Mouse (Mus musculus) midbrain, postnatal 0 days (tissue): Measurements from ENCODE around the gene Hoxd3. TPM values are rescaled to one million over a fixed set of nuclear protein-coding genes. Genes with fewer than 3 reads are reported as not detected.

Experiments used
- ATAC-seq: fragments of 200-750 bp; cut with Nextera tagmentation; 2 replicates; pipeline ENCODE4 v1.8.0; 2017; ENCODE audit warnings: moderate number of reproducible peaks, mild to moderate bottlenecking, moderate TSS enrichment, moderate library complexity; ENCODE audit not compliant: low FRiP score
- DNase-seq: peaks from one replicate; pipeline ENCODE4 v3.0.0-alpha.2; 2015; ENCODE audit warnings: low spot score
- H3K27ac ChIP-seq: fragments of 300-500 bp; sonication (generic); 2 replicates; pipeline ENCODE4 v1.5.1; 2014; ENCODE audit warnings: low read depth, mild to moderate bottlenecking, low read length, mixed read lengths
- H3K27me3 ChIP-seq: fragments of 300-500 bp; sonication (generic); 2 replicates; pipeline ENCODE4 v1.6.1; 2014; ENCODE audit warnings: low read length, control low read depth, mixed read lengths; ENCODE audit not compliant: insufficient read depth
- H3K36me3 ChIP-seq: fragments of 300-500 bp; sonication (generic); 2 replicates; pipeline ENCODE4 v1.6.1; 2014; ENCODE audit warnings: low read length, control low read depth, mixed read lengths; ENCODE audit not compliant: insufficient read depth
- H3K4me1 ChIP-seq: fragments of 300-500 bp; sonication (generic); 2 replicates; pipeline ENCODE4 v1.6.1; 2014; ENCODE audit warnings: mild to moderate bottlenecking, control low read depth, antibody characterized with exemption, low read length, mixed read lengths; ENCODE audit not compliant: insufficient read depth
- H3K4me2 ChIP-seq: fragments of 300-500 bp; sonication (generic); 2 replicates; pipeline ENCODE4 v1.6.1; 2014; ENCODE audit warnings: low read depth, mild to moderate bottlenecking, low read length, mixed read lengths; ENCODE audit not compliant: poor library complexity, severe bottlenecking
- H3K4me3 ChIP-seq: fragments of 300-500 bp; sonication (generic); 2 replicates; pipeline ENCODE4 v1.5.1; 2014; ENCODE audit warnings: low read depth, mild to moderate bottlenecking, low read length, moderate library complexity
- H3K9ac ChIP-seq: fragments of 300-500 bp; sonication (generic); replicated peaks from 2 replicates; pipeline ENCODE4 v1.6.1; 2014; ENCODE audit warnings: mild to moderate bottlenecking, low read length, moderate library complexity, mixed read lengths; ENCODE audit not compliant: poor library complexity, severe bottlenecking
- H3K9me3 ChIP-seq: fragments of 300-500 bp; sonication (generic); 2 replicates; pipeline ENCODE4 v1.6.1; 2016; ENCODE audit warnings: low read length, control low read depth
- CTCF ChIP-seq: IDR thresholded peaks from 2 replicates; pipeline ENCODE4 v1.5.1; 2016; ENCODE audit warnings: antibody characterized with exemption, mild to moderate bottlenecking
- WGBS: fragments of 180-500 bp; shearing (Covaris S2); extraction: QIAGEN DNeasy Blood & Tissue Kit; methylation state at CpG from one replicate; pipeline ENCODE4 v1.1.7; 2014; 5-methylcytosine and 5-hydroxymethylcytosine counted together
- polyA plus RNA-seq: library from polyadenylated mRNA; unstranded; fragments of >200 nt; fragmentation: Nextera tagmentation; extraction: Ambion mirVana; gene quantifications from 2 replicates; pipeline ENCODE4 v1.2.1, GENCODE M21; 2015
- total RNA-seq: library from RNA; depleted of rRNA; stranded (reverse); fragments of >200 nt; gene quantifications from 2 replicates; pipeline ENCODE4 v1.2.3, GENCODE M21; 2014

Hoxd3 gene
- total and polyA plus RNA-seq, 2 experiments from 2014 or later: 11.6 TPM; not detected in 1

GRCm38 (mm10) chr2:74720955-74721491 is 9.3 kb downstream of the Hoxd3 start:
- ATAC-seq (no peak), DNase-seq (no peak)
- peaks cover 97% of the 10 kb centered on the region for H3K27me3 ChIP-seq
- no peak overlapping the region for H3K9ac ChIP-seq
- no peak overlapping the region for H3K27ac ChIP-seq
- H3K4me1 ChIP-seq: no peaks in the 10 kb centered on the region
- 7% methylated on average over 5 of the region's 5 CpGs for WGBS
- H3K36me3 ChIP-seq: no peaks in the 10 kb centered on the region
- no peaks in the 10 kb centered on the region for H3K9me3 ChIP-seq
- H3K4me2 ChIP-seq: no peak overlapping the region
- no peak overlapping the region for H3K4me3 ChIP-seq
- no peak for TF ChIP-seq CTCF

DNA sequence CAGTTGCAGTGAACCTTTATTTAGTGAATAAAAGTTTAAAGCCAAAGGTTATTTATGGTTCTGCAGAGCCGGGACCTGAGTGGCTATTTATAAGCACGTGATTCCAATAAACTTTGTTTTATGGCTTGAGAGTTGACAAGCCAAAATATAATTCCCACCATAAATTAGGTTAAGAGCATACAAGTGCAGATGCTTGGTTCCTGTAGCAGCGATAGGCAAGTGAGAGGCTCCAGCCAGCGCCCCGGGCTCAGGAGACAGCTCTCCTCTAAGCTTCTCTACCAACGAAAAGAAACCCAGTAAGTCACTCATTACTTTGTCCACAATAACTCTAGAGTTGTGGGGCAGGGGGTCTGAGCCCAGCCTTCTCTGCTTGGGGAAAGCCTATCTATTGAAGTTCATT is 10.2 kb downstream of the Hoxd3 start:
- TF ChIP-seq CTCF: no peak
- Histone ChIP-seq H3K9ac (no peak overlapping the region), H3K36me3 (no peaks in the 10 kb centered on the region), H3K27ac (no peak overlapping the region), H3K27me3 (peaks cover 97% of the 10 kb centered on the region), H3K4me1 (no peaks in the 10 kb centered on the region), H3K4me3 (no peak overlapping the region), H3K9me3 (no peaks in the 10 kb centered on the region), H3K4me2 (no peak overlapping the region)
- 6% methylated on average over 6 of the region's 6 CpGs for WGBS
- DNase-seq: no peak
- no peak for ATAC-seq

- Histone ChIP-seq H3K4me3 (no peak overlapping the region), H3K27ac (no peak overlapping the region), H3K27me3 (peaks cover 97% of the 10 kb centered on the region), H3K36me3 (no peaks in the 10 kb centered on the region), H3K4me1 (no peaks in the 10 kb centered on the region), H3K4me2 (no peak overlapping the region), H3K9ac (no peak overlapping the region), H3K9me3 (no peaks in the 10 kb centered on the region)
- DNase-seq (no peak), ATAC-seq (no peak)
- no peak for TF ChIP-seq CTCF
- WGBS: 2% methylated on average over 8 of the region's 8 CpGs
Observed at GRCm38 (mm10) chr2:74722949-74723348, 11.2 kb downstream of the Hoxd3 start.

DNA sequence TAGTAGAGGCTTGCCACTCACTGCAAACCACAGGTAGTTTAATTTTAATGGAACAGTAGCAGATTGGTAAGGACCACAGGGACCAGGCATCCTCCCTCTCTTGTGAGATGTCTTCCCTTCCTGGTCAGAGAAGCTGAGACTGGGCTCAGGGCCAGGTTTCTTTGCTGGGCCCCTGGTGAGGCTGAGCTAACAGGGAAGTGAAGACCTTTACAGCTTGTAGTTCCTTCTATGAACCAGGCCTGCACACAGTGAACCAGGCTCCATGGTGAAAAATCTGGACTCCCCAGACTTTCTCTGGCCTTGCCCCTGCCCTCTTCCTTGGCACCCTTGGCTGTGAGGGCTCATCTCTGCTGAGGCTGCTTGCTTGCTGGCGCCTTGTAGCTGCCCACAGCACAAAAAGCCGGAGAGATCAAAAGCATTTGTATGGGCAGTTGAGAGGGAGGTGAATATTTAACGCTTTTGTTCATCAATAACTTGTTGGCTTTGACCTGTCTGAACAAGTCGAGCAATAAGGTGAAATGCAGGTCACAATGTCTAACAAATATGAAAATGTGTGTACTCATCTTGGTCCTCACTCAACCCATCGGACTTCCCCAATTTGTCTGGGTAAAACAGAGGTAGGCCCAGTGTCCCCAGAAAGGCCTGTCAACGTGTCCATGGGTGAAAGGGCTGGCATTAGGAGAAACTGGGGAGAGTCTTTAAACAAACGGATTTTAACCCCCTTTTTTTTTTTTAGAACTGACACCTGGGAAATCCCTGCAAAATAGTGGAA is 12.7 kb downstream of the Hoxd3 start:
- WGBS: 9% methylated on average over 7 of the region's 7 CpGs
- H3K4me3 ChIP-seq: no peak overlapping the region
- DNase-seq (no peak), ATAC-seq (no peak)
- peaks cover 96% of the 10 kb centered on the region for H3K27me3 ChIP-seq
- no peak overlapping the region for H3K9ac ChIP-seq
- no peaks in the 10 kb centered on the region for H3K36me3 ChIP-seq
- no peak overlapping the region for H3K27ac ChIP-seq
- no peaks in the 10 kb centered on the region for H3K4me1 ChIP-seq
- H3K9me3 ChIP-seq: no peaks in the 10 kb centered on the region
- H3K4me2 ChIP-seq: no peak overlapping the region
- no peak for TF ChIP-seq CTCF

DNA sequence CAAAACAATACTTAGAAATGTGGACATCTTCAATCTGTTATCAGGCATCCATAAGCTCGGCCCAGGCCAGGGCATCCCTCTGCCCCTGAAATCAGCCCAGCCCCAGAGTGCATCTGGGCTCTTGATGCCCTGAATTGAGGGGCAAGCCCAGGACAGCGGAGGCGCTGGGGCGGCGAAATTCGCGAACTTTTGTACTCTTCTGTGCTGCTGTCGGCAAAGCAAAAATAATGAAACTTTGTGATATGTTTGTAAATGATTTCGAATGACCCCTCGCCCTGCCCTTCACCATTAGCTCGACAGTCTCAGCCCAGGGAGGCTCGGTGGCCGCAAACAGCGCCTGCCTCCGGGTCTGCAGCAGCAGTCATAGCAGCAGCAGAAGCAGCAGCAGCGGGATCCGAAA is 13.4 kb downstream of the Hoxd3 start:
- H3K4me2 ChIP-seq: no peak overlapping the region
- ATAC-seq (no peak), DNase-seq (no peak)
- H3K4me1 ChIP-seq: no peaks in the 10 kb centered on the region
- H3K27ac ChIP-seq: no peak overlapping the region
- H3K36me3 ChIP-seq: no peaks in the 10 kb centered on the region
- H3K27me3 ChIP-seq: peaks cover 94% of the 10 kb centered on the region
- no peak for TF ChIP-seq CTCF
- H3K9me3 ChIP-seq: no peaks in the 10 kb centered on the region
- H3K9ac ChIP-seq: no peak overlapping the region
- H3K4me3 ChIP-seq: no peak overlapping the region
- WGBS: 3% methylated on average over 17 of the region's 17 CpGs

- Histone ChIP-seq H3K4me3 (no peak within 1 kb of the TSS), H3K4me2 (no peak within 1 kb of the TSS), H3K4me1 (no peaks in the 10 kb centered on the region), H3K27me3 (peaks cover 94% of the 10 kb centered on the region), H3K9me3 (no peaks in the 10 kb centered on the region), H3K9ac (no peak within 1 kb of the TSS), H3K27ac (no peak within 1 kb of the TSS), H3K36me3 (no peaks in the 10 kb centered on the region)
- TF ChIP-seq CTCF: no peak
- DNase-seq (peak; percentile 60), ATAC-seq (no peak)
- WGBS: 4% methylated on average over 5 of the region's 5 CpGs
Observed at GRCm38 (mm10) chr2:74726551-74726950, 14.8 kb downstream of the Hoxd3 start, which contains the start of gene Gm28230. Gene Gm28230, plus strand, starts transcription at chr2:74726728.
